Mouse (Mus musculus) layer of hippocampus, adult 9-10 months (tissue): ENCODE results near the gene Ahctf1.
"Not testable (repeated sequence)": the region's sequence is repeated elsewhere in the genome, so short reads cannot be mapped to it uniquely, and the experiment has no call there.

Experiments
- DNase-seq: peaks from one replicate; pipeline ENCODE4 v3.0.0; 2022; ENCODE audit warnings: low spot score

The Ahctf1 gene

GRCm38 (mm10) chr1:179803513-179804139 is at the start of gene Ahctf1:
Gene Ahctf1, minus strand, starts transcription at chr1:179803680.
- DNase-seq: peak; percentile 95

- peak; percentile 74 for DNase-seq
These were observed 44.4 kb upstream of the Ahctf1 start for GRCm38 (mm10) chr1:179847759-179848389.

GRCm38 (mm10) chr1:179847173-179847572 is 43.7 kb upstream of the Ahctf1 start:
- DNase-seq: no peak

GRCm38 (mm10) chr1:179845832-179846499 is 42.5 kb upstream of the Ahctf1 start:
- DNase-seq: no peak

- no peak for DNase-seq
These were observed 41.4 kb upstream of the Ahctf1 start for GRCm38 (mm10) chr1:179844894-179845293.

- no peak for DNase-seq
These were observed 40.5 kb upstream of the Ahctf1 start for GRCm38 (mm10) chr1:179843981-179844380.

GRCm38 (mm10) chr1:179842568-179842967 is 39.1 kb upstream of the Ahctf1 start:
- DNase-seq: no peak

- no peak for DNase-seq
These were observed 33.2 kb upstream of the Ahctf1 start for GRCm38 (mm10) chr1:179836426-179837404.

GRCm38 (mm10) chr1:179835753-179836425 is 32.4 kb upstream of the Ahctf1 start:
- DNase-seq: no peak

GRCm38 (mm10) chr1:179833596-179833995 is 30.1 kb upstream of the Ahctf1 start:
- DNase-seq: no peak

- no peak for DNase-seq
These were observed 29.3 kb upstream of the Ahctf1 start for GRCm38 (mm10) chr1:179832710-179833240.

- no peak for DNase-seq
These were observed 25.4 kb upstream of the Ahctf1 start for GRCm38 (mm10) chr1:179828900-179829299.

- no peak for DNase-seq
These were observed 24.6 kb upstream of the Ahctf1 start for GRCm38 (mm10) chr1:179828051-179828450.

GRCm38 (mm10) chr1:179824549-179824948 is 21.1 kb upstream of the Ahctf1 start:
- DNase-seq: no peak

GRCm38 (mm10) chr1:179818490-179819278 is 15.2 kb upstream of the Ahctf1 start:
- not testable (repeated sequence) for DNase-seq

GRCm38 (mm10) chr1:179814616-179815015 is 11.1 kb upstream of the Ahctf1 start:
- no peak for DNase-seq

- no peak for DNase-seq
These were observed 9.9 kb upstream of the Ahctf1 start for GRCm38 (mm10) chr1:179813385-179813784.

- DNase-seq: no peak
These were observed 4.8 kb upstream of the Ahctf1 start for GRCm38 (mm10) chr1:179808300-179808699.

GRCm38 (mm10) chr1:179807468-179807867 is 4.0 kb upstream of the Ahctf1 start:
- DNase-seq: no peak

- DNase-seq: no peak
These were observed 2.3 kb upstream of the Ahctf1 start for GRCm38 (mm10) chr1:179805751-179806150.
